Mouse (Mus musculus) midbrain, embryonic 11.5 days (tissue): ENCODE data around the gene Mpp3. TPM values are rescaled to one million over a fixed set of nuclear protein-coding genes. Genes with fewer than 3 reads are reported as not detected.

Source experiments
- ATAC-seq: fragments of 200-750 bp; cut with Nextera tagmentation; 2 replicates; pipeline ENCODE4 v1.8.0; 2017; ENCODE audit warnings: moderate TSS enrichment, moderate library complexity; ENCODE audit not compliant: low FRiP score
- DNase-seq: peaks from one replicate; pipeline ENCODE4 v3.0.0; 2015; ENCODE audit warnings: low spot score; ENCODE audit errors: missing footprints
- H3K27ac ChIP-seq: fragments of 300-500 bp; sonication (generic); 2 replicates; pipeline ENCODE4 v1.5.1; 2014; ENCODE audit warnings: low read depth, low read length
- H3K27me3 ChIP-seq: fragments of 300-500 bp; sonication (generic); 2 replicates; pipeline ENCODE4 v1.6.1; 2014; ENCODE audit warnings: mild to moderate bottlenecking, low read length, moderate library complexity, mixed read lengths; ENCODE audit not compliant: control insufficient read depth, insufficient read depth
- H3K36me3 ChIP-seq: fragments of 300-500 bp; sonication (generic); 2 replicates; pipeline ENCODE4 v1.6.1; 2014; ENCODE audit warnings: mild to moderate bottlenecking, low read length, moderate library complexity, mixed read lengths; ENCODE audit not compliant: control insufficient read depth, insufficient read depth
- H3K4me1 ChIP-seq: fragments of 300-500 bp; sonication (generic); 2 replicates; pipeline ENCODE4 v1.6.1; 2014; ENCODE audit warnings: low read length; ENCODE audit not compliant: control insufficient read depth, insufficient read depth
- H3K4me2 ChIP-seq: fragments of 300-500 bp; sonication (generic); 2 replicates; pipeline ENCODE4 v1.6.1; 2014; ENCODE audit warnings: mild to moderate bottlenecking, moderate library complexity
- H3K4me3 ChIP-seq: fragments of 300-500 bp; sonication (generic); 2 replicates; pipeline ENCODE4 v1.5.1; 2014; ENCODE audit warnings: low read depth, low read length
- H3K9ac ChIP-seq: fragments of 300-500 bp; sonication (generic); 2 replicates; pipeline ENCODE4 v1.6.1; 2014; ENCODE audit warnings: low read length
- H3K9me3 ChIP-seq: fragments of 300-500 bp; sonication (generic); 2 replicates; pipeline ENCODE4 v1.6.1; 2016; ENCODE audit warnings: low read length; ENCODE audit not compliant: control insufficient read depth
- WGBS: fragments of 180-500 bp; shearing (Covaris S2); extraction: QIAGEN DNeasy Blood & Tissue Kit; methylation state at CpG from one replicate; pipeline ENCODE4 v1.1.7; 2014; 5-methylcytosine and 5-hydroxymethylcytosine counted together
- polyA plus RNA-seq: library from polyadenylated mRNA; unstranded; fragments of >200 nt; fragmentation: Nextera tagmentation; extraction: Ambion mirVana; gene quantifications from 2 replicates; pipeline ENCODE4 v1.2.1, GENCODE M21; 2014

The Mpp3 gene
- polyA plus RNA-seq, 1 experiment from 2014 or later = 14.4 TPM

- Histone ChIP-seq H3K36me3 (no peaks in the 10 kb centered on the region), H3K4me1 (peaks cover 7% of the 10 kb centered on the region; the same call in 1 of the 2 replicates), H3K4me2 (peak overlapping the region; percentile 100; the same call in 1 of the 2 replicates), H3K27me3 (no peaks in the 10 kb centered on the region; the same call in 1 of the 2 replicates), H3K27ac (no peak overlapping the region), H3K9me3 (no peaks in the 10 kb centered on the region), H3K4me3 (no peak overlapping the region), H3K9ac (no peak overlapping the region)
- ATAC-seq = no peak
- no peak for DNase-seq
- WGBS = 80% methylated on average over 10 of the region's 10 CpGs
Measured at GRCm38 (mm10) chr11:101983431-101983921, 44.8 kb downstream of the Mpp3 start.

GRCm38 (mm10) chr11:101982981-101983411 lies 45.3 kb downstream of the Mpp3 start:
- Histone ChIP-seq H3K4me2 (no peak overlapping the region), H3K9ac (no peak overlapping the region), H3K4me1 (peaks cover 7% of the 10 kb centered on the region; the same call in 1 of the 2 replicates), H3K36me3 (no peaks in the 10 kb centered on the region), H3K27me3 (no peaks in the 10 kb centered on the region; the same call in 1 of the 2 replicates), H3K27ac (no peak overlapping the region; the same call in 1 of the 2 replicates), H3K4me3 (no peak overlapping the region), H3K9me3 (no peaks in the 10 kb centered on the region)
- ATAC-seq (no peak), DNase-seq (no peak)
- WGBS = 56% methylated on average over 6 of the region's 6 CpGs

GRCm38 (mm10) chr11:101981850-101982249 lies 46.4 kb downstream of the Mpp3 start:
- Histone ChIP-seq H3K4me2 (no peak overlapping the region), H3K27me3 (no peaks in the 10 kb centered on the region; the same call in 1 of the 2 replicates), H3K4me3 (no peak overlapping the region), H3K4me1 (peaks cover 7% of the 10 kb centered on the region; the same call in 1 of the 2 replicates), H3K9ac (no peak overlapping the region), H3K9me3 (no peaks in the 10 kb centered on the region), H3K36me3 (no peaks in the 10 kb centered on the region), H3K27ac (no peak overlapping the region)
- 91% methylated on average over 12 of the region's 12 CpGs for WGBS
- DNase-seq (no peak), ATAC-seq (no peak)

- H3K27me3 ChIP-seq = no peaks in the 10 kb centered on the region
- DNase-seq = no peak
- H3K4me1 ChIP-seq = peaks cover 7% of the 10 kb centered on the region; the same call in 1 of the 2 replicates
- no peaks in the 10 kb centered on the region for H3K9me3 ChIP-seq
- no peak for ATAC-seq
- H3K4me2 ChIP-seq = no peak overlapping the region
- H3K27ac ChIP-seq = no peak overlapping the region
- H3K36me3 ChIP-seq = no peaks in the 10 kb centered on the region
- 78% methylated on average over 9 of the region's 9 CpGs for WGBS
- H3K9ac ChIP-seq = no peak overlapping the region
- no peak overlapping the region for H3K4me3 ChIP-seq
Measured at GRCm38 (mm10) chr11:101980603-101981157, 47.6 kb downstream of the Mpp3 start.

- WGBS = 91% methylated on average over 5 of the region's 5 CpGs
Measured at GRCm38 (mm10) chr11:101979140-101979539, 49.1 kb downstream of the Mpp3 start.

GRCm38 (mm10) chr11:101976949-101977348 lies 51.3 kb downstream of the Mpp3 start:
- ATAC-seq (no peak), DNase-seq (no peak)
- Histone ChIP-seq H3K27me3 (no peaks in the 10 kb centered on the region), H3K9ac (no peak overlapping the region), H3K36me3 (no peaks in the 10 kb centered on the region), H3K9me3 (no peaks in the 10 kb centered on the region), H3K4me2 (no peak overlapping the region), H3K4me3 (no peak overlapping the region), H3K27ac (no peak overlapping the region), H3K4me1 (no peaks in the 10 kb centered on the region)
- 95% methylated on average over 7 of the region's 7 CpGs for WGBS

More at GRCm38 (mm10) chr11:101979140-101979539, 49.1 kb downstream of the Mpp3 start:
- no peak overlapping the region for H3K9ac ChIP-seq
- H3K4me3 ChIP-seq = no peak overlapping the region
- H3K27ac ChIP-seq = no peak overlapping the region
- H3K9me3 ChIP-seq = no peaks in the 10 kb centered on the region
- H3K4me2 ChIP-seq = no peak overlapping the region
- DNase-seq (no peak), ATAC-seq (no peak)
- no peaks in the 10 kb centered on the region for H3K4me1 ChIP-seq
- no peaks in the 10 kb centered on the region for H3K27me3 ChIP-seq
- no peaks in the 10 kb centered on the region for H3K36me3 ChIP-seq

GRCm38 (mm10) chr11:101974923-101975322 lies 53.3 kb downstream of the Mpp3 start:
- Histone ChIP-seq H3K4me2 (no peak overlapping the region), H3K9ac (no peak overlapping the region), H3K27ac (no peak overlapping the region), H3K4me1 (no peaks in the 10 kb centered on the region), H3K9me3 (no peaks in the 10 kb centered on the region), H3K27me3 (no peaks in the 10 kb centered on the region), H3K4me3 (no peak overlapping the region), H3K36me3 (no peaks in the 10 kb centered on the region)
- 56% methylated on average over 9 of the region's 9 CpGs for WGBS
- no peak for ATAC-seq
- no peak for DNase-seq

- Histone ChIP-seq H3K4me3 (no peak overlapping the region), H3K4me1 (no peaks in the 10 kb centered on the region), H3K27me3 (no peaks in the 10 kb centered on the region), H3K27ac (no peak overlapping the region), H3K36me3 (no peaks in the 10 kb centered on the region), H3K4me2 (no peak overlapping the region), H3K9ac (no peak overlapping the region), H3K9me3 (no peaks in the 10 kb centered on the region)
- DNase-seq = no peak
- WGBS = 58% methylated on average over 6 of the region's 6 CpGs
- no peak for ATAC-seq
Measured at GRCm38 (mm10) chr11:101974181-101974580, 54.1 kb downstream of the Mpp3 start.

- ATAC-seq = no peak
- no peak overlapping the region for H3K4me2 ChIP-seq
- H3K9ac ChIP-seq = no peak overlapping the region
- no peak overlapping the region for H3K27ac ChIP-seq
- no peaks in the 10 kb centered on the region for H3K36me3 ChIP-seq
- H3K4me3 ChIP-seq = no peak overlapping the region
- 76% methylated on average over 9 of the region's 9 CpGs for WGBS
- H3K4me1 ChIP-seq = peaks cover 3% of the 10 kb centered on the region
- DNase-seq = no peak
- no peaks in the 10 kb centered on the region for H3K27me3 ChIP-seq
- no peaks in the 10 kb centered on the region for H3K9me3 ChIP-seq
Measured at GRCm38 (mm10) chr11:101973496-101973895, 54.8 kb downstream of the Mpp3 start.
